Comparison of ENCODE assay signal across 12 mouse cellular contexts in genomic region chr17:27175196-27175874, GRCm38 (mm10). TPM values are rescaled to one million over a fixed set of nuclear protein-coding genes. Genes with fewer than 3 reads are reported as not detected.
DNase-seq lines count a peak whose midpoint lies in the region; ATAC-seq lines count a peak whose summit lies in the region.
"Had no signal": no experiment of that assay in that cellular context is flagged by ENCODE, and none has a peak within 500 bp of the region (broad histone marks: within the 10 kb centered on the region; RNA-seq: fewer than 3 reads in every experiment).

No protein-coding gene starts in this region.

- H3K27ac ChIP-seq in hindbrain, embryonic 15.5 days (replicated peaks) = no peak overlapping the region
- no peak overlapping the region for H3K27ac ChIP-seq in midbrain, embryonic 16.5 days (ENCODE audit: low read length)
- H3K27ac ChIP-seq: liver, embryonic 13.5 days had no signal

- no peaks in the 10 kb centered on the region for H3K9me3 ChIP-seq in hindbrain, embryonic 15.5 days
- no peaks in the 10 kb centered on the region for H3K9me3 ChIP-seq in midbrain, embryonic 16.5 days (replicated peaks; ENCODE audit: control insufficient read depth, low read length, poor library complexity, severe bottlenecking)

- H3K27me3 ChIP-seq in hindbrain, embryonic 15.5 days = no peaks in the 10 kb centered on the region
- H3K27me3 ChIP-seq in midbrain, embryonic 16.5 days (ENCODE audit: control insufficient read depth, insufficient read depth, low read depth, low read length) = no peaks in the 10 kb centered on the region

- H3K36me3 ChIP-seq in hindbrain, embryonic 15.5 days = no peaks in the 10 kb centered on the region
- H3K36me3 ChIP-seq in midbrain, embryonic 16.5 days (ENCODE audit: control insufficient read depth, insufficient read depth, low read length) = no peaks in the 10 kb centered on the region
- H3K36me3 ChIP-seq: liver, embryonic 13.5 days had no signal

- peak; percentile 76; the same call in 1 of the 2 replicates for ATAC-seq in hindbrain, embryonic 15.5 days (ENCODE audit: low FRiP score, low read depth)
- peak; percentile 48; the same call in 1 of the 2 replicates for ATAC-seq in midbrain, embryonic 16.5 days

- H3K4me3 ChIP-seq in hindbrain, embryonic 15.5 days = no peak overlapping the region
- H3K4me3 ChIP-seq in midbrain, embryonic 16.5 days (ENCODE audit: low read depth, low read length) = no peak overlapping the region
- H3K4me3 ChIP-seq: liver, embryonic 13.5 days had no signal

- H3K4me2 ChIP-seq in hindbrain, embryonic 15.5 days = no peak overlapping the region
- H3K4me2 ChIP-seq in midbrain, embryonic 16.5 days (ENCODE audit: low read length) = no peak overlapping the region
- H3K4me2 ChIP-seq: liver, embryonic 13.5 days had no signal

- DNase-seq in MN1 (ENCODE audit: low spot score) = peak; percentile 61
- peak; percentile 29 for DNase-seq in embryo, embryonic 11.5 days (ENCODE audit: low read depth, low spot score)
- DNase-seq in thymus, adult 18-20 months = no peak
- no peak for DNase-seq in gastrocnemius, adult 8-10 months (ENCODE audit: low spot score in 2 of 2)
- no peak for DNase-seq in cerebellum, postnatal 4 days (ENCODE audit: low spot score in 2 of 2)
- DNase-seq: adrenal gland, postnatal 25 days; heart, adult 18-20 months; kidney, adult 8-10 months; liver, embryonic 13.5 days had no signal

- peaks cover 14% of the 10 kb centered on the region for H3K4me1 ChIP-seq in hindbrain, embryonic 15.5 days (replicated peaks)
- H3K4me1 ChIP-seq in midbrain, embryonic 16.5 days (ENCODE audit: control insufficient read depth, insufficient read depth, low read length) = peaks cover 9% of the 10 kb centered on the region; the same call in 1 of the 2 replicates

- WGBS in hindbrain, embryonic 15.5 days = 23% methylated on average over 12 of the region's 14 CpGs
- WGBS in midbrain, embryonic 16.5 days = 19% methylated on average over 12 of the region's 14 CpGs

- no peak overlapping the region for H3K9ac ChIP-seq in hindbrain, embryonic 15.5 days
- H3K9ac ChIP-seq in midbrain, embryonic 16.5 days (ENCODE audit: low read depth, low read length) = peak overlapping the region; percentile 34; the same call in 1 of the 2 replicates
- H3K9ac ChIP-seq: liver, embryonic 13.5 days had no signal

RNA-seq across cellular contexts. Expression of gene Ip6k3, which starts 7.7 kb away (rescaled TPM):
- 0.26 and 0.28 TPM in 2 replicates for polyA plus RNA-seq in hindbrain, embryonic 15.5 days (2015; fragmentation: Nextera tagmentation; extraction: Ambion mirVana)
- 0.14 and 0.15 TPM in 2 replicates for polyA plus RNA-seq in midbrain, embryonic 16.5 days (2015; fragmentation: Nextera tagmentation; extraction: Ambion mirVana)
- total RNA-seq in gastrocnemius, adult 8-10 months (2022) = 10 to 100 TPM; 24.6 to 33.6 (median 29.1) TPM
- total RNA-seq: MEL had no signal

RNA-seq across cellular contexts. Expression of gene Lemd2, which starts 28.9 kb away (rescaled TPM):
- 20.8 and 23.7 TPM in 2 replicates for polyA plus RNA-seq in hindbrain, embryonic 15.5 days (2015; fragmentation: Nextera tagmentation; extraction: Ambion mirVana)
- polyA plus RNA-seq in midbrain, embryonic 16.5 days (2015; fragmentation: Nextera tagmentation; extraction: Ambion mirVana) = 20.8 and 22.8 TPM in 2 replicates
- 10 to 100 TPM; 21.1 to 24.8 (median 23.4) TPM for total RNA-seq in gastrocnemius, adult 8-10 months (2022)

RNA-seq across cellular contexts. Expression of gene Uqcc2, which starts 41.6 kb away (rescaled TPM):
- polyA plus RNA-seq in hindbrain, embryonic 15.5 days (2015; fragmentation: Nextera tagmentation; extraction: Ambion mirVana) = 379 and 389 TPM in 2 replicates
- polyA plus RNA-seq in midbrain, embryonic 16.5 days (2015; fragmentation: Nextera tagmentation; extraction: Ambion mirVana) = 360 and 384 TPM in 2 replicates
- total RNA-seq in gastrocnemius, adult 8-10 months (2022) = 100 to 1,000 TPM; 429 to 490 (median 471) TPM

Comparison
In these comparisons a context has a peak if more than half of its experiments do, and no peak if none do; other contexts are left out.
1. DNase-seq: peak in MN1 (single experiment) and embryo, embryonic 11.5 days (single experiment); none in thymus, adult 18-20 months (0 of 2), gastrocnemius, adult 8-10 months (0 of 2) and cerebellum, postnatal 4 days (0 of 2).